Mouse (Mus musculus): ENCODE data around the gene Hnrnph2. TPM values are rescaled to one million over a fixed set of nuclear protein-coding genes. Genes with fewer than 3 reads are reported as not detected.

The Hnrnph2 gene
- 143 and 151 TPM in 2 replicates for polyA plus RNA-seq (2015; fragmentation: Nextera tagmentation; extraction: Ambion mirVana)

DNA sequence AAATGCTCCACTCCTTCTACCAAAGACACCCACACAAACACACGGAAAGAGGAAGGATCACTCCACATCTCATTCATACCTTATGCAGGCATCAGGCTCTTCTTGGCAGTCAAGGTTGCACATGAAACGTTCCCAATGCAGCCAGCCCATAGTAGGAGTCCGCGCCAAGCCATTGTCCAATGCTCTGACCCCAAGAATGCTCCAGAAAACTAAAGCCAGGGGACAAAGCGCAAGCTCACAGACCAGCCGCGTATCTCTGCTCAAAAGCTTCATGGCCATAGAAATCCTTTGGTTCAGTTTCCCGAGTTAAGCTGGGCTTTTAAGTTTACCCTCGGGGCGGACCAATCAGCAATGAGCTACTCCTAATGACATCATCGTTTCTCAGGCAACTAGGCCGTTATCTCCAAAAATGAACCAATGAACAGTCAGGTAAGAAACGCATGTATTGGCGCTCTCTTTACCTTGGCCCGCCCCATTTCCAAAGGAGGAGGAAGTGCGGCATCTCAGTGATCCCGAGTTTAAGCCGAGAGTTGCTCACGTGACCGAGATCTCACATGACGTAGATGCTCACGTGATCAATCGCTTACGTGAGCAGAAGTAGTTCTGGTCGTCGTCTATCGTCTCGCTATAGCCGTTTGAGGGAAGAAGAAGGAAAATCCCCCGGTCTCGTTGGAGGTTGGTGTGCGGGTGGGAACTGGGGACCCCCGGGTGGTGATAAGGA, at the start of gene Hnrnph2, which contains the start of gene Gla:
Hnrnph2 (plus strand) TSS at position 521 of the 721 bp plus-strand sequence.
Gla (minus strand) TSS at position 467 of the 721 bp plus-strand sequence.
- H3K27me3 ChIP-seq (ENCODE audit: control insufficient read depth, insufficient read depth, low read depth, low read length): no peaks in the 10 kb centered on the region
- ATAC-seq: peak; percentile 98
- peak within 1 kb of the TSS; percentile 66 for H3K4me2 ChIP-seq (ENCODE audit: low read length)
- 17% methylated on average over 33 of the region's 33 CpGs for WGBS
- H3K4me1 ChIP-seq (ENCODE audit: control insufficient read depth, insufficient read depth, low read length): peaks cover 17% of the 10 kb centered on the region
- H3K9me3 ChIP-seq (replicated peaks; ENCODE audit: control insufficient read depth, low read length, poor library complexity, severe bottlenecking): no peaks in the 10 kb centered on the region
- peak within 1 kb of the TSS; percentile 51 for H3K4me3 ChIP-seq (ENCODE audit: low read depth, low read length)
- no peaks in the 10 kb centered on the region; the same call in 1 of the 2 replicates for H3K36me3 ChIP-seq (ENCODE audit: control insufficient read depth, insufficient read depth, low read length)
- peak within 1 kb of the TSS; percentile 91 for H3K27ac ChIP-seq (ENCODE audit: low read length)
- H3K9ac ChIP-seq (ENCODE audit: low read depth, low read length): peak within 1 kb of the TSS; percentile 65

DNA sequence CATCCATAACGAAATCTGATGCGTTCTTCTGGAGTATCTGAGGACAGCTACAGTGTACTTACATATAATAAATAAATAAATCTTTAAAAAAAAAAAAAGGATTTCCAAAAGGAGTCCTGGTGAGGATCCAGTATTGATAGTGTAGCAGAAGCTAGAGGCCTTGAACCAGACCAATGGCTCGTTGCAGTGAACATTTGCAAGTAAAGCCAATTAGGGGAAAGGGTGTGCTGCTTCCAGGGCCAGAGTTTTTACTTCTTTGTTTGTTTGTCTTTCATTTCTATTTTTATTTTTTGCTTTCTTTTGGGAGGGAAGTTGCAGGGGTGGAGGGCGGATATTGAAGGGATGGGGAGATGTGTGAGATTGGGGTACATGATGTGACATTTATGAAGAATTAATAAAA, 47.7 kb upstream of the Hnrnph2 start:
- H3K4me1 ChIP-seq (ENCODE audit: control insufficient read depth, insufficient read depth, low read length): no peaks in the 10 kb centered on the region
- H3K27me3 ChIP-seq (ENCODE audit: control insufficient read depth, insufficient read depth, low read depth, low read length): no peaks in the 10 kb centered on the region
- no peak for ATAC-seq
- H3K9ac ChIP-seq (ENCODE audit: low read depth, low read length): no peak overlapping the region
- no peak overlapping the region for H3K27ac ChIP-seq (ENCODE audit: low read length)
- WGBS: 81% methylated on average over 3 of the region's 4 CpGs
- no peak overlapping the region for H3K4me2 ChIP-seq (ENCODE audit: low read length)
- H3K36me3 ChIP-seq (ENCODE audit: control insufficient read depth, insufficient read depth, low read length): no peaks in the 10 kb centered on the region
- no peak overlapping the region for H3K4me3 ChIP-seq (ENCODE audit: low read depth, low read length)
- no peaks in the 10 kb centered on the region for H3K9me3 ChIP-seq (replicated peaks; ENCODE audit: control insufficient read depth, low read length, poor library complexity, severe bottlenecking)

- no peaks in the 10 kb centered on the region for H3K27me3 ChIP-seq (ENCODE audit: control insufficient read depth, insufficient read depth, low read depth, low read length)
- WGBS: 84% methylated on average over 6 of the region's 6 CpGs
- no peak overlapping the region for H3K27ac ChIP-seq (ENCODE audit: low read length)
- H3K9me3 ChIP-seq (replicated peaks; ENCODE audit: control insufficient read depth, low read length, poor library complexity, severe bottlenecking): no peaks in the 10 kb centered on the region
- no peak overlapping the region for H3K4me2 ChIP-seq (ENCODE audit: low read length)
- ATAC-seq: no peak
- no peak overlapping the region for H3K4me3 ChIP-seq (ENCODE audit: low read depth, low read length)
- no peaks in the 10 kb centered on the region for H3K4me1 ChIP-seq (ENCODE audit: control insufficient read depth, insufficient read depth, low read length)
- no peaks in the 10 kb centered on the region for H3K36me3 ChIP-seq (ENCODE audit: control insufficient read depth, insufficient read depth, low read length)
- H3K9ac ChIP-seq (ENCODE audit: low read depth, low read length): no peak overlapping the region
Measured at GRCm38 (mm10) chrX:134554425-134554824, 46.6 kb upstream of the Hnrnph2 start.

DNA sequence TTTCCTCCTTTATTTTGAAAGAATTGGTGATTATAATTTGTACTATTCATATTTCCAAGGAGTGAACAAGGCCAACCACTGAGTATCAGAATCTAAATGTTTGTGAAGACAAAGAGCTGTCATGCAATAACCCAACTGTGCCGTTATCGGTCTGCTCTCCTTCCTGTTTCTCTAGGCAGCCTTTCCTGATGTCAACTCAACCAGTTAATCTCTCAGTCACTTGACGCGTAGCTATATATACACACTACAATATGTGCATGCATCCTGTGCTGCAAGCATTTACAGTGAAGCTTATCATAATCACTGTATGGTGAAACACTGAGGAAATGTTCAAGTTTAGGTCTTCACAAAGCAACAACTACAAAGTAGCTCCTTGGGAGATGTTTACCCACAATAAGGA, 36.7 kb upstream of the Hnrnph2 start:
- no peak overlapping the region for H3K4me3 ChIP-seq (ENCODE audit: low read depth, low read length)
- WGBS: 88% methylated on average over 4 of the region's 4 CpGs
- no peak overlapping the region for H3K4me2 ChIP-seq (ENCODE audit: low read length)
- no peaks in the 10 kb centered on the region for H3K36me3 ChIP-seq (ENCODE audit: control insufficient read depth, insufficient read depth, low read length)
- no peaks in the 10 kb centered on the region for H3K9me3 ChIP-seq (replicated peaks; ENCODE audit: control insufficient read depth, low read length, poor library complexity, severe bottlenecking)
- H3K27me3 ChIP-seq (ENCODE audit: control insufficient read depth, insufficient read depth, low read depth, low read length): no peaks in the 10 kb centered on the region
- ATAC-seq: no peak
- no peak overlapping the region for H3K9ac ChIP-seq (ENCODE audit: low read depth, low read length)
- no peaks in the 10 kb centered on the region for H3K4me1 ChIP-seq (ENCODE audit: control insufficient read depth, insufficient read depth, low read length)
- H3K27ac ChIP-seq (ENCODE audit: low read length): no peak overlapping the region

DNA sequence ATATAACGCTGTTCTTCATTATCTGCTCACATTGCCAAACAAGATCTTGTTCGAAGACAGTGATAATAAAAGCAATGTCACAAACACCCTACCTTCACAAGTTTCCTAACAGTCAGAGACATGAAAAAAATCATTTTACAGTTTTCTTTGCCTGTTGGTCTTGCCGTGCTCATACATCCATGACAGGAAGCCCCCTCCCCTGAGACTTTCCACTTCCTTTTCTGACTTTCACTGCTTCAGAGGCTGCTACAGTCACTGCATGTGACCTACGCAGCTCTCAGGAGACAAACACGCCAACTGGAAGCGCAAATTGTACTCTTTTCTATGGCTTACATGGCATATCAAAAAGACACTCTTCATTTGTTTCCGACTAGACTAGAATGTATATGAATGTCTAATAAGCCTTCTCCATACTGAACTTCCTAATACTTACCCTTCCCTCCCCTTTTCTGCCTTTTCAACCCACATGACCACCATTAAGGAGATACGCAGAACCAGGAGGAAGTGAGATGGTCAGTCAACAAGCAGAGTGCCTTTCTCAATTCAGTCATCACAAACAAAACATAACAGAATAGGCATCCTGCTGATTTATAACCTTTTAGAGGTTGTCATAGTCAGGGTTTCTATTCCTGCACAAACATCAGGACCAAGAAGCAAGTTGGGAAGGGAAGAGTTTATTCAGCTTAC, 34.3 kb upstream of the Hnrnph2 start:
- H3K27ac ChIP-seq (ENCODE audit: low read length): no peak overlapping the region
- H3K4me1 ChIP-seq (ENCODE audit: control insufficient read depth, insufficient read depth, low read length): no peaks in the 10 kb centered on the region
- 84% methylated on average over 8 of the region's 8 CpGs for WGBS
- H3K36me3 ChIP-seq (ENCODE audit: control insufficient read depth, insufficient read depth, low read length): no peaks in the 10 kb centered on the region
- no peak overlapping the region for H3K4me2 ChIP-seq (ENCODE audit: low read length)
- ATAC-seq: no peak
- no peaks in the 10 kb centered on the region for H3K27me3 ChIP-seq (ENCODE audit: control insufficient read depth, insufficient read depth, low read depth, low read length)
- no peak overlapping the region for H3K9ac ChIP-seq (ENCODE audit: low read depth, low read length)
- no peaks in the 10 kb centered on the region for H3K9me3 ChIP-seq (replicated peaks; ENCODE audit: control insufficient read depth, low read length, poor library complexity, severe bottlenecking)
- H3K4me3 ChIP-seq (ENCODE audit: low read depth, low read length): no peak overlapping the region

DNA sequence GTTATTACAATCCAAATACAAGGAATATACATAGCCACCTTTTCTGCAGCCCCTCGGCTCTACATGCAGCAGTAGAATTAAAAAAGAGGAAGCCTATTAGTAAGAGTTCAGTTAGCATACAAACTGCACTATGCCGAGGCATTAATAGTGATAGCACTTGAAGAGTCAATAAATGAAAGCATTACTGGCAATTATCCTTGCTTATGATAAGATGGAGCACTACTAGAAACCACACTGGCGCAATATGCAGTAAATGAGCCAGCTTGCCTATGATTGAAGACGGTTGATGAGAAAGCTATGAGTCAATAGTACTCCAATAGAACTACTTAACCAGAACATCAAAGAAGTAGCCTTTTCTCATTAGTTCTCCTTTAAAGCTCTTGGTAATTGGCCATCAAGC, 23.1 kb upstream of the Hnrnph2 start:
- H3K9me3 ChIP-seq (replicated peaks; ENCODE audit: control insufficient read depth, low read length, poor library complexity, severe bottlenecking): no peaks in the 10 kb centered on the region
- no peak overlapping the region for H3K27ac ChIP-seq (ENCODE audit: low read length)
- no peak overlapping the region for H3K4me2 ChIP-seq (ENCODE audit: low read length)
- no peaks in the 10 kb centered on the region for H3K4me1 ChIP-seq (ENCODE audit: control insufficient read depth, insufficient read depth, low read length)
- no peak overlapping the region for H3K9ac ChIP-seq (ENCODE audit: low read depth, low read length)
- no peaks in the 10 kb centered on the region for H3K36me3 ChIP-seq (ENCODE audit: control insufficient read depth, insufficient read depth, low read length)
- H3K27me3 ChIP-seq (ENCODE audit: control insufficient read depth, insufficient read depth, low read depth, low read length): no peaks in the 10 kb centered on the region
- no peak for ATAC-seq
- 93% methylated on average over 4 of the region's 4 CpGs for WGBS
- H3K4me3 ChIP-seq (ENCODE audit: low read depth, low read length): no peak overlapping the region

DNA sequence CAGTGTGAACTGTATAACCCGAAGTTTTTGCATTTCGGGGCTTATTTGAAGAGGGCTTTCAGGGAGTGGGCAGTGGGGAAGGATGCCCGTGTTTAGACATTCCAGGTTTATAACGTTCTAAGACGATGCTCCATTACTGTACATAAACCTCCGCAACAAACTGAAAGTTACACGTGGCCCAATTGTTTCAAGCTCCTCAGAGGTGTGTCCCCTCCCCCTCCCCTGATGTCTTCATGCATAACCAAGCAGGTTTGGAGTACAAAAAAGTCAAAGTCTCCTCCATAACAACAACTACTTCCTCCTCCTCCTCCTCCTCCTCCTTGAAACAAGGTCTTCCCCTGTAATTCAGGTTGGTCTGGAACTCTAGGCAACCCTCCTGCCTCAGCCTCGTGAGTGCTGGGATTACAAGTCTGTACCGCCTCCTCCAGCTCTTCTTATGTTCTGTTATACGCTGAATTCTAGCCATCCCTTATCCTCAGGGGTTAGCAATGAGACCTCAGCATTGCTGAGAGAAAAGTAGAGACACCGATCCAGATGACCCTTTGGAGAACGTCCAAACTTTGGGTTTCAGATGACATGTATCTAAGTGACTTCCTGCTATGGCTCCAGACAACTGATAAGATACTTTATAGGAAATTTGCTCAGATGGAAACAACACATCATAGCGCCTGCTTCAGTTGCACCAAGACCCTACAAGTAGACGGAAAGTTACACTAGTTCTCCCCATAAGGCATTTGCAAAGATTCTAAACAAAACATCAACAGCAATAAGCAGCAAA, 20.3 kb upstream of the Hnrnph2 start:
- H3K4me3 ChIP-seq (ENCODE audit: low read depth, low read length): no peak overlapping the region
- no peak overlapping the region for H3K4me2 ChIP-seq (ENCODE audit: low read length)
- H3K9ac ChIP-seq (ENCODE audit: low read depth, low read length): no peak overlapping the region
- no peak for ATAC-seq
- no peaks in the 10 kb centered on the region for H3K36me3 ChIP-seq (ENCODE audit: control insufficient read depth, insufficient read depth, low read length)
- no peaks in the 10 kb centered on the region for H3K27me3 ChIP-seq (ENCODE audit: control insufficient read depth, insufficient read depth, low read depth, low read length)
- no peak overlapping the region for H3K27ac ChIP-seq (ENCODE audit: low read length)
- H3K9me3 ChIP-seq (replicated peaks; ENCODE audit: control insufficient read depth, low read length, poor library complexity, severe bottlenecking): no peaks in the 10 kb centered on the region
- WGBS: 85% methylated on average over 14 of the region's 14 CpGs
- H3K4me1 ChIP-seq (ENCODE audit: control insufficient read depth, insufficient read depth, low read length): no peaks in the 10 kb centered on the region

- no peak overlapping the region for H3K9ac ChIP-seq (ENCODE audit: low read depth, low read length)
- H3K4me2 ChIP-seq (ENCODE audit: low read length): no peak overlapping the region
- 86% methylated on average over 11 of the region's 11 CpGs for WGBS
- H3K36me3 ChIP-seq (ENCODE audit: control insufficient read depth, insufficient read depth, low read length): no peaks in the 10 kb centered on the region
- H3K27me3 ChIP-seq (ENCODE audit: control insufficient read depth, insufficient read depth, low read depth, low read length): no peaks in the 10 kb centered on the region
- H3K4me3 ChIP-seq (ENCODE audit: low read depth, low read length): no peak overlapping the region
- H3K9me3 ChIP-seq (replicated peaks; ENCODE audit: control insufficient read depth, low read length, poor library complexity, severe bottlenecking): no peaks in the 10 kb centered on the region
- no peak for ATAC-seq
- no peak overlapping the region for H3K27ac ChIP-seq (ENCODE audit: low read length)
- H3K4me1 ChIP-seq (ENCODE audit: control insufficient read depth, insufficient read depth, low read length): peaks cover 7% of the 10 kb centered on the region; the same call in 1 of the 2 replicates
Measured at GRCm38 (mm10) chrX:134582270-134582669, 18.7 kb upstream of the Hnrnph2 start.

Data from midbrain, embryonic 16.5 days (tissue).